ENCODE assay signal across 25 mouse cellular contexts in genomic region chr11:101161551-101161950, GRCm38 (mm10). TPM values are rescaled to one million over a fixed set of nuclear protein-coding genes. Genes with fewer than 3 reads are reported as not detected.
"Had no signal": no experiment of that assay in that cellular context is flagged by ENCODE, and none has a peak within 500 bp of the region (broad histone marks: within the 10 kb centered on the region; RNA-seq: fewer than 3 reads in every experiment).

No protein-coding gene starts in this region.

- ATAC-seq: hindbrain, postnatal 0 days; intestine, embryonic 16.5 days had no signal

- H3K4me3 ChIP-seq: heart, embryonic 10.5 days; heart, embryonic 13.5 days; heart, embryonic 15.5 days; hindbrain, embryonic 13.5 days; hindbrain, embryonic 15.5 days; kidney, embryonic 15.5 days; layer of hippocampus, adult 2 months; left cerebral cortex, adult 2 months; limb, embryonic 10.5 days; limb, embryonic 12.5 days had no signal

- DNase-seq: gastrocnemius, postnatal 10 days; gastrocnemius, postnatal 25 days; heart, adult 18-20 months; heart, postnatal 14 days; heart, postnatal 36 days; kidney, adult 11 months; kidney, adult 2 months; kidney, adult 9 months; kidney, postnatal 14 days; kidney, postnatal 4 days; liver had no signal

- H3K9me3 ChIP-seq: heart, embryonic 10.5 days; heart, embryonic 13.5 days; heart, embryonic 15.5 days; hindbrain, embryonic 13.5 days; hindbrain, embryonic 15.5 days; kidney, embryonic 15.5 days; limb, embryonic 10.5 days; limb, embryonic 12.5 days had no signal

- H3K4me2 ChIP-seq: heart, embryonic 13.5 days; heart, embryonic 15.5 days; hindbrain, embryonic 13.5 days; hindbrain, embryonic 15.5 days; kidney, embryonic 15.5 days; limb, embryonic 12.5 days; liver, embryonic 11.5 days had no signal

- H3K27ac ChIP-seq: heart, embryonic 10.5 days; heart, embryonic 13.5 days; heart, embryonic 15.5 days; hindbrain, embryonic 13.5 days; hindbrain, embryonic 15.5 days; hindbrain, postnatal 0 days; kidney, embryonic 15.5 days; kidney, postnatal 0 days; left cerebral cortex, adult 2 months; limb, embryonic 10.5 days; limb, embryonic 12.5 days had no signal

- H3K9ac ChIP-seq: heart, embryonic 13.5 days; heart, embryonic 15.5 days; hindbrain, embryonic 13.5 days; hindbrain, embryonic 15.5 days; kidney, embryonic 15.5 days; limb, embryonic 12.5 days had no signal

RNA-seq across cellular contexts. Expression of gene Ccr10, which starts 13.7 kb away (rescaled TPM):
- polyA plus RNA-seq: limb, embryonic 10.5 days; limb, embryonic 12.5 days had no signal
